Mouse (Mus musculus) MEL (cell line): ENCODE measurements at regions not wholly inside any gene's neighbourhood (a gene's known extent, or its start where the extent isn't known, plus 50 kb on each side); places are given as distances from the start of the nearest gene placed in this dataset.

Experiments
- DNase-seq: peaks from one replicate; pipeline ENCODE4 v3.0.0; 2011; ENCODE audit warnings: low read depth, low spot score
- H3K27ac ChIP-seq: 2 replicates; pipeline ENCODE4 v1.5.1; 2012; ENCODE audit warnings: low read depth, mild to moderate bottlenecking, control low read depth, low read length, moderate library complexity; ENCODE audit not compliant: control insufficient read depth
- H3K27me3 ChIP-seq, 2 experiments: fragments of 150-350 bp in 1 of 2; sonication (generic) in 1 of 2; 2 replicates each; pipeline ENCODE4 v1.6.1; 2012; ENCODE audit warnings: low read length in 2 of 2, mild to moderate bottlenecking in 2 of 2, improper control_type of control experiment in 1 of 2, moderate library complexity in 1 of 2; ENCODE audit not compliant: insufficient read depth in 2 of 2, control insufficient read depth in 1 of 2
- H3K36me3 ChIP-seq, 2 experiments: 2 replicates each; pipeline ENCODE4 v1.6.1; 2012 to 2014; ENCODE audit warnings: low read length in 2 of 2, improper control_type of control experiment in 1 of 2, inconsistent platforms in 1 of 2, mild to moderate bottlenecking in 1 of 2; ENCODE audit not compliant: insufficient read depth in 2 of 2, control insufficient read depth in 1 of 2
- H3K4me1 ChIP-seq, 2 experiments: fragments of 150-350 bp in 1 of 2; sonication (generic) in 1 of 2; 2 replicates each; pipeline ENCODE4 v1.6.1; 2012; ENCODE audit warnings: low read length in 2 of 2, improper control_type of control experiment in 1 of 2, mild to moderate bottlenecking in 1 of 2; ENCODE audit not compliant: insufficient read depth in 2 of 2, control insufficient read depth in 1 of 2
- H3K4me3 ChIP-seq, 2 experiments: fragments of 150-350 bp in 1 of 2; sonication (generic) in 1 of 2; 2 replicates each; pipeline ENCODE4 v1.5.1; 2012; ENCODE audit warnings: low read depth in 2 of 2, low read length in 2 of 2, mild to moderate bottlenecking in 2 of 2, moderate library complexity in 2 of 2, control low read depth in 1 of 2, improper control_type of control experiment in 1 of 2; ENCODE audit not compliant: control insufficient read depth in 1 of 2, insufficient read depth in 1 of 2
- H3K79me2 ChIP-seq: 2 replicates; pipeline ENCODE4 v1.6.1; 2012; ENCODE audit warnings: mild to moderate bottlenecking, low read length, moderate library complexity; ENCODE audit not compliant: control insufficient read depth, poor library complexity, insufficient read depth
- H3K9ac ChIP-seq: 2 replicates; pipeline ENCODE4 v1.6.1; 2012; ENCODE audit warnings: low read depth, mild to moderate bottlenecking, control low read depth, low read length, moderate library complexity; ENCODE audit not compliant: control insufficient read depth, poor library complexity, severe bottlenecking
- H3K9me3 ChIP-seq: fragments of 150-350 bp; sonication (generic); replicated peaks from 2 replicates; pipeline ENCODE4 v1.6.1; 2012; ENCODE audit warnings: mild to moderate bottlenecking, low read length, improper control_type of control experiment, moderate library complexity; ENCODE audit not compliant: insufficient read depth
- ELF1 ChIP-seq: IDR thresholded peaks from 2 replicates; pipeline ENCODE4 v1.6.1; 2014; ENCODE audit warnings: low read depth, mild to moderate bottlenecking, inconsistent platforms, low read length, improper control_type of control experiment, moderate library complexity
- ETS1 ChIP-seq: IDR thresholded peaks from 2 replicates; pipeline ENCODE4 v1.6.1; 2012; ENCODE audit warnings: low read depth, mild to moderate bottlenecking, inconsistent platforms, low read length, improper control_type of control experiment, moderate library complexity
- GABPA ChIP-seq: IDR thresholded peaks from 2 replicates; pipeline ENCODE4 v1.6.1; 2012; ENCODE audit warnings: low read depth, mild to moderate bottlenecking, inconsistent platforms, low read length, improper control_type of control experiment, moderate library complexity
- JUND ChIP-seq: IDR thresholded peaks from 2 replicates; pipeline ENCODE4 v1.6.1; 2011; ENCODE audit warnings: low read depth, mild to moderate bottlenecking, improper control_type of control experiment, low read length
- MAFK ChIP-seq: IDR thresholded peaks from 2 replicates; pipeline ENCODE4 v1.6.1; 2011; ENCODE audit warnings: low read depth, mild to moderate bottlenecking, low read length, improper control_type of control experiment, borderline replicate concordance
- MAX ChIP-seq: IDR thresholded peaks from 2 replicates; pipeline ENCODE4 v1.6.1; 2011; ENCODE audit warnings: low read length, improper control_type of control experiment
- MAZ ChIP-seq: IDR thresholded peaks from 2 replicates; pipeline ENCODE4 v1.6.1; 2012; ENCODE audit warnings: low read depth, mild to moderate bottlenecking, inconsistent platforms, low read length, improper control_type of control experiment
- MYC ChIP-seq: IDR thresholded peaks from 2 replicates; pipeline ENCODE4 v1.6.1; 2011; ENCODE audit warnings: low read depth, mild to moderate bottlenecking, low read length, improper control_type of control experiment, moderate library complexity
- NELFE ChIP-seq: IDR thresholded peaks from 2 replicates; pipeline ENCODE4 v1.6.1; 2011; ENCODE audit warnings: low read depth, low read length, improper control_type of control experiment
- POLR2AphosphoS2 ChIP-seq: IDR thresholded peaks from 2 replicates; pipeline ENCODE4 v1.6.1; 2011; ENCODE audit warnings: low read length, improper control_type of control experiment
- RAD21 ChIP-seq: IDR thresholded peaks from 2 replicates; pipeline ENCODE4 v1.6.1; 2011; ENCODE audit warnings: mild to moderate bottlenecking, low read depth, low read length, improper control_type of control experiment
- TAL1 ChIP-seq: IDR thresholded peaks from 2 replicates; pipeline ENCODE4 v1.6.1; 2012; ENCODE audit warnings: mild to moderate bottlenecking, inconsistent platforms, low read length, moderate library complexity, mixed read lengths
- TBP ChIP-seq: IDR thresholded peaks from 2 replicates; pipeline ENCODE4 v1.8.0; 2011; ENCODE audit warnings: low read depth, low read length, improper control_type of control experiment
- TCF12 ChIP-seq: IDR thresholded peaks from 2 replicates; pipeline ENCODE4 v1.6.1; 2014; ENCODE audit warnings: low read depth, mild to moderate bottlenecking, inconsistent platforms, low read length, improper control_type of control experiment, moderate library complexity
- USF2 ChIP-seq, 2 experiments: IDR thresholded peaks; 2 replicates each; pipeline ENCODE4 v1.6.1; 2011 to 2012; ENCODE audit warnings: improper control_type of control experiment in 2 of 2, low read length in 2 of 2, borderline replicate concordance in 1 of 2, inconsistent platforms in 1 of 2, low read depth in 1 of 2, mild to moderate bottlenecking in 1 of 2; ENCODE audit not compliant: insufficient read depth in 1 of 2

DNA sequence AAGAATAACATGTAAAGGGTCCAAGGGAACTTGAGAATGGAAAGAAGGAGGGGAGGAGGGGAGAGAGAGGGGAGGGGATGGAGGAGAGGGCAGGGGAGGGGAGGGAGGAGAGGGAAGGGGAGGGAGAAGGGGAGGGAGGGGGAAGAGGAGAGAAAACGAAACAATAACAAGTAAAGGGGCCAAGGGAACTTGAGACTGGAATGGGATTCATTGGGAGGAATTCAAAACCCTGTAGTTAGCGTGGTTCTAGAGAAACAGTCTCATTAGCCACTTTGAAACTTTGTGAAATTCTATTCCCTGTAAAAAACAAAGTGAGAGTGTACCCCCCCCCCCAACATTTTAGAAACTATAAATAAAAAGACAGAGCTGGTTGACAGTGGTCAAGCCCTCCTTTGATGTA is 342.6 kb upstream of the Clint1 start:
- H3K79me2 ChIP-seq: no peaks in the 10 kb centered on the region
- H3K27ac ChIP-seq: no peak overlapping the region
- no peak overlapping the region for H3K4me3 ChIP-seq
- H3K4me1 ChIP-seq: no peaks in the 10 kb centered on the region
- H3K9ac ChIP-seq: no peak overlapping the region
- no peaks in the 10 kb centered on the region for H3K36me3 ChIP-seq
- no peaks in the 10 kb centered on the region for H3K9me3 ChIP-seq
- no peak for DNase-seq
- no peaks in the 10 kb centered on the region for H3K27me3 ChIP-seq
- no peak for TF ChIP-seq RAD21

DNA sequence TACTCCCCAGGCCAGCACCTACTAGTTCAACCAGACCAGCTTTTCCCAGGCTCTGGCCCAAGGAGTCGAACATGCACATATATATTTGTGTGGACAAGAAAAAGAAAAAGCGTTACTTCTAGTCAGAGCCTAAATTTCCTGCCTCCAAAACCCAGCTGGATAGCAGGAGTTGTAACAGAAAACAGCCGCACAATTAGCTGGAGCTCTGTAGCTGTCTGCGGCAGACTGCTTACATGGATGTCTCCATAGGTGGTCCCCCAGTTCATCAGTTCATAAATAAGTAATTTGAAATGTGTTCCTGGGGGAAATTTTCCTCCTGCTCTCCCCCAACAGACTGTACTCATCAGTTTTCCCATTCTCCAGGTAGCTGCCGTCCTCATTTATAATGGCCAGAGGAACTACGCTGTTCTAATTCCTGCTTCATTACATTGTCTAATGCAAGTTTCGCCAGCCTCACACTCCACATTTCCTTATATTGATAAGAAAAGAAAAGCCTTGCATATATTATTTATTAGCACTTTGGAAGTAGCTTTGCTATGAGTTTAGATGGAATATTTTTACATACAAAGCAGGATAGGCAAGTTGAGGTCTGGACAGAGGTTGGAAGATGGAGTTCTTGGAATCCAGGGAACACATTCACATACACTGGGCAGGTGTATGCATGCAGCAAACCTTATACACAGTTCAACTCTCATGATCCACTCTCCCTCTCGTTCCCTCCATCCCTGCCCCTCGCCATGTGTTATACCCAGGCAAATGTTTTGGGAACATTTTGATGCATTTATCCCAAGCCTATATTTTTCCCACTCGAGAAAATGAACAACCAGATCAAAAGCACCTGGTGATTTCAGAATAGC is 337.2 kb upstream of the Clint1 start:
- no peak for TF ChIP-seq TCF12
- no peak for TF ChIP-seq ELF1
- TF ChIP-seq RAD21: no peak
- no peak for TF ChIP-seq ETS1
- no peak for TF ChIP-seq JUND
- TF ChIP-seq MAFK: no peak
- no peak for TF ChIP-seq POLR2AphosphoS2
- TF ChIP-seq MAX: no peak
- no peak for TF ChIP-seq MYC
- no peak for TF ChIP-seq NELFE
- TF ChIP-seq GABPA: no peak
- no peak for TF ChIP-seq USF2 (IDR thresholded peaks at IDR 0.05; ENCODE audit: borderline replicate concordance in 1 of 2, insufficient read depth in 1 of 2, low read depth in 1 of 2, low read length in 2 of 2)
- TF ChIP-seq MAZ: no peak
- TF ChIP-seq TAL1: no peak
- no peak for TF ChIP-seq TBP
- H3K4me1 ChIP-seq: no peaks in the 10 kb centered on the region
- H3K9ac ChIP-seq: no peak overlapping the region
- H3K27ac ChIP-seq: no peak overlapping the region
- no peaks in the 10 kb centered on the region for H3K79me2 ChIP-seq
- H3K27me3 ChIP-seq: no peaks in the 10 kb centered on the region
- H3K4me3 ChIP-seq: no peak overlapping the region
- H3K9me3 ChIP-seq: no peaks in the 10 kb centered on the region
- no peak for DNase-seq
- H3K36me3 ChIP-seq: no peaks in the 10 kb centered on the region
